Mouse (Mus musculus) liver, adult 2 months (tissue): Measurements from ENCODE around the gene Spen.

Experiments
- CTCF ChIP-seq: fragments of 200-500 bp; IDR thresholded peaks from 2 replicates; pipeline ENCODE4 v1.5.1; 2011; ENCODE audit warnings: low read depth, low read length, control low read depth
- POLR2A ChIP-seq: fragments of 200-500 bp; IDR thresholded peaks from 2 replicates; pipeline ENCODE4 v1.6.1; 2011; ENCODE audit warnings: low read length, control low read depth; ENCODE audit not compliant: insufficient read depth; ENCODE audit errors: extremely low read depth

DNA sequence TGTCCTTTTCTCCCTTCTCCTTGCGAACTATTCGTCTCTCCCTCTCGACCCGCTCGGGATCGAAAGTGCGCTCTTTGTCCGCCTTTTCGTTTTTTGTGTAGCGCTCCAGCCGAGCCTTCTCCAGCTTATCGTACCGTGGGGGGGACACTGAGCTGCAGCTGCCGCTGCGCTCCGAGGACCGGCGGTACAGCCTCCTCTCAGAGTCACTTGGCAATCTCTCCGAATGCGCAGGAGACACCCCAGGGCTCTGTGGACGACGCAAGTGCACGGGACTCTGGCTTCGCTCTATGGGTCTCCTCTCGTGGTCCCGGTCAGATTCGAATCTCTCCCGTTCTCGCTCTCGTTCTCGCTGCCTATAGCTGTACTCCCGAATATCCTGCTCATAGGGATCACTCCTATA lies 59.6 kb downstream of the Spen start:
- TF ChIP-seq CTCF (no peak), POLR2A (no peak)
